Mouse (Mus musculus): ENCODE measurements around the gene Chn2.

DNA sequence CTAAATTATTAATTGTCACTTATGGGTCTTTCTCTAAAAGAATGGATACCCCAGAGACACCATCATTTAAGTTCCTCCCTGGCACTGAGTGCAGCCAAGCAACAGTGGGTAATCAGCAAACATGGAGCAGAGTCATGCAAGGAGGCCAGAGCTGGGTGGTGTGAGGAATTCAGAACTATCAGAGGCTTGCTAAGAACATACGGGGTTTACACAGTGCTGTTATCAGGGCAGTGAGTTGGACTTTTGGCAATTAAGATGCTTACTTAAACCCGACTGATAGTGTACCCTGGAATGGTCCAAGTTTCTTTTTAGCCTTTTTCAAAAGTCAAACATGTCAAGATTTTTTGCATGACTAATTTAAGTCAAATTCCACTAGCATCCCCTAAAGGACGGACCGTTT is 160.2 kb downstream of the Chn2 start:
- TF ChIP-seq GATA1 (IDR thresholded peaks at IDR 0.05; ENCODE audit: borderline replicate concordance, low read length) (no peak), FLI1 (IDR thresholded peaks at IDR 0.05; ENCODE audit: low read length) (no peak)
